Mouse (Mus musculus) fibroblast of lung, adult 2 months (primary cell): ENCODE results near the gene Apoh.

Source experiments
- DNase-seq: peaks from one replicate; pipeline ENCODE4 v3.0.0-alpha.2; 2011; ENCODE audit warnings: low read depth

Gene Apoh

GRCm38 (mm10) chr11:108333583-108334379 lies 9.4 kb upstream of the Apoh start:
- DNase-seq = no peak

GRCm38 (mm10) chr11:108334658-108335057 lies 8.5 kb upstream of the Apoh start:
- no peak for DNase-seq

GRCm38 (mm10) chr11:108335536-108335935 lies 7.6 kb upstream of the Apoh start:
- DNase-seq = no peak

- DNase-seq = peak; percentile 77
Measured at GRCm38 (mm10) chr11:108336445-108336844, 6.7 kb upstream of the Apoh start.

- DNase-seq = no peak
Measured at GRCm38 (mm10) chr11:108340293-108340692, 2.9 kb upstream of the Apoh start.

GRCm38 (mm10) chr11:108341783-108342182 lies 1.4 kb upstream of the Apoh start:
- DNase-seq = no peak

- peak; percentile 79 for DNase-seq
Measured at GRCm38 (mm10) chr11:108343789-108344462, 772 bp downstream of the Apoh start, which contains the start of gene Prkca. Gene Prkca (minus strand): TSS chr11:108343928.

GRCm38 (mm10) chr11:108344759-108345158 lies 1.6 kb downstream of the Apoh start:
- DNase-seq = no peak

- DNase-seq = no peak
Measured at GRCm38 (mm10) chr11:108345321-108345720, 2.2 kb downstream of the Apoh start.

- DNase-seq = no peak
Measured at GRCm38 (mm10) chr11:108350799-108351198, 7.6 kb downstream of the Apoh start.

GRCm38 (mm10) chr11:108352842-108353388 lies 9.8 kb downstream of the Apoh start:
- no peak for DNase-seq

- no peak for DNase-seq
Measured at GRCm38 (mm10) chr11:108356020-108356419, 12.9 kb downstream of the Apoh start.

GRCm38 (mm10) chr11:108358911-108359310 lies 15.8 kb downstream of the Apoh start:
- no peak for DNase-seq

- DNase-seq = no peak
Measured at GRCm38 (mm10) chr11:108360983-108361382, 17.8 kb downstream of the Apoh start.

GRCm38 (mm10) chr11:108362965-108363364 lies 19.8 kb downstream of the Apoh start:
- DNase-seq = no peak

- DNase-seq = no peak
Measured at GRCm38 (mm10) chr11:108363991-108364390, 20.8 kb downstream of the Apoh start.

- peak; percentile 93 for DNase-seq
Measured at GRCm38 (mm10) chr11:108364945-108365589, 21.9 kb downstream of the Apoh start.

- no peak for DNase-seq
Measured at GRCm38 (mm10) chr11:108365600-108365999, 22.4 kb downstream of the Apoh start.

- DNase-seq = peak; percentile 58
Measured at GRCm38 (mm10) chr11:108367046-108367445, 23.9 kb downstream of the Apoh start.

- no peak for DNase-seq
Measured at GRCm38 (mm10) chr11:108376815-108377214, 33.7 kb downstream of the Apoh start.

- peak; percentile 83 for DNase-seq
Measured at GRCm38 (mm10) chr11:108377680-108378362, 34.7 kb downstream of the Apoh start.

- no peak for DNase-seq
Measured at GRCm38 (mm10) chr11:108378363-108378751, 35.2 kb downstream of the Apoh start.
